Mouse (Mus musculus) urinary bladder, adult 2 months (tissue): ENCODE data around the gene Ggact. TPM values are rescaled to one million over a fixed set of nuclear protein-coding genes. Genes with fewer than 3 reads are reported as not detected.
A peak's percentile ranks its signal among the peaks of the same experiment; 100 is the strongest.

Experiments used
- DNase-seq: peaks from one replicate; pipeline ENCODE4 v3.0.0; 2022; ENCODE audit warnings: low spot score
- polyA plus RNA-seq: library from polyadenylated mRNA; depleted of rRNA; stranded (reverse); fragments of >200 nt; gene quantifications from 2 replicates; pipeline ENCODE4 v1.2.3, GENCODE M21; 2012; rRNA removed

Ggact gene
- polyA plus RNA-seq = 42.3 and 43.4 TPM in 2 replicates

DNA sequence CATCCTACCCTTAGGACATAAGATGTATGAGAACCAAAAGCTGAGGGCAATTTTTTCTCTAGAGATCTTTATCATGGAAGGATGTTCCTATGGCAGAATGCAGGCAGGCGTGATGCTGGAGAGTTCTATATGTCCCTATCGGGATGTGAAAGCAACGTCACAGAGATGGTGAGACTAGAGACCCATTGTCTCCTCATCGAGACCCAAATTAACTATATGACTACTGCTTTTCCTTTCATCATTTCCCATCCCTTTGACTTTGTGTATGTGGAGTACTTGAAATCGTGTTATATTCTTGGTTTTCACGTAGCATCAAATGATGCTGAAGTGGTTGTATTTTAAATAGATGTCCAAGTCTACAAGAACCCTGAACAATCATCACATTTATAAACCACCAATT, at the start of gene Ggact:
Ggact (minus strand) TSS at position 101 of the 400 bp plus-strand sequence.
- DNase-seq = no peak

DNA sequence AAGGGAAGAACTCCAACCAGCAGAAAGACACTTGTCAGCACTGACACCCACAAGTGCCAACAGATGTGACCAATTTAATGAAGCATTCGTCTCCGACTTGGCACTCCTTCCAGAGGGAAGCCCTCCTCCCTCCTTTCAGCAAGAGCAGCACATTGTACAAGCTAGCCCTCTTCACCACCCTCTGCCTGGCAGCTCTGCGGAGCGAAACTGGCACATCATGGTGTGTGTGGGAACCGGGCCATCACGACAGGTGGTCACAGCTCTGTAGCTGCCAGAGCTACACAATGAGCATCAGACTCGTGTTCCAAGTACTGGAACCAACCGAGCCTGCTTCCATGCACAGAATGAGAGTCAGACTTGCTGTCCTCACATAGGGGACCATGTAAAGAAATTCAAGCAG, 44.4 kb upstream of the Ggact start:
- DNase-seq = no peak

DNA sequence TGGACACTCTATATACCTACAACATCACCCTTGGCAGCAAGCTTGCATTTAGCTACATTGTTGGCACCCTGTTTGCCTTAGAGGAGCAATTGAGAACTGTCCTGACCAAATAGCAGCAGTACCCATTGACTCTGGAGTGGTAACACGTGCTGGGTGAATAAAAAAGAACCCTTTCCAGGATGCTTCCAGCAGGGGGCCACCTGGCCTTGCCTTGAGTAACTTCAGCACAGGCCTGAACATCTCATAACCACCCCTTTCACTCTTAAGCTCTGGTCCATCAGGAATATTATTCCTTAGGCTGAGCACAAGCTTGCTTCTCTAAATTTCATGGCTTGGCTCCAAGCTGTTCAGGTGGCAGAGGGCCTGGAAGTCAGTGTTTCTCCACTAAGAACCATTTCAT, 39.8 kb upstream of the Ggact start:
- DNase-seq = peak; percentile 23

DNA sequence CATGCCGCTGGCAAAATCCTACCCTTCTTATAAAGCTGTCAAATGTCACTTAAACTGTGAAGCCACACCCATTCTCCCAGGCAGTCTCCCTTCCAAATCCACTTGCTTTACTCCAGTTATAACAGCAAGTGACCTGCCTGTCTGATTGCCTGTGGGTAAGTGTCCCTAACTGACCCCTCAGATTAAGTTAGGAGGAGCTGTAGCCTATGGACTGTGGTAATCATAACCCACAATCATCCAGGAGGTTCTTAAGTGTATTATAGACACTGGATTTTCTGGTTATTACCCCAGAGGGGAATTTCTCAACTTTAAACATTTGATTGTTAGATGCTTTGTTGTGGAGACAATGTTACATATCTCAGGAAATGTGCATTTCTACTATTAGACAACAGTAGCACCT, 39.0 kb upstream of the Ggact start:
- no peak for DNase-seq

DNA sequence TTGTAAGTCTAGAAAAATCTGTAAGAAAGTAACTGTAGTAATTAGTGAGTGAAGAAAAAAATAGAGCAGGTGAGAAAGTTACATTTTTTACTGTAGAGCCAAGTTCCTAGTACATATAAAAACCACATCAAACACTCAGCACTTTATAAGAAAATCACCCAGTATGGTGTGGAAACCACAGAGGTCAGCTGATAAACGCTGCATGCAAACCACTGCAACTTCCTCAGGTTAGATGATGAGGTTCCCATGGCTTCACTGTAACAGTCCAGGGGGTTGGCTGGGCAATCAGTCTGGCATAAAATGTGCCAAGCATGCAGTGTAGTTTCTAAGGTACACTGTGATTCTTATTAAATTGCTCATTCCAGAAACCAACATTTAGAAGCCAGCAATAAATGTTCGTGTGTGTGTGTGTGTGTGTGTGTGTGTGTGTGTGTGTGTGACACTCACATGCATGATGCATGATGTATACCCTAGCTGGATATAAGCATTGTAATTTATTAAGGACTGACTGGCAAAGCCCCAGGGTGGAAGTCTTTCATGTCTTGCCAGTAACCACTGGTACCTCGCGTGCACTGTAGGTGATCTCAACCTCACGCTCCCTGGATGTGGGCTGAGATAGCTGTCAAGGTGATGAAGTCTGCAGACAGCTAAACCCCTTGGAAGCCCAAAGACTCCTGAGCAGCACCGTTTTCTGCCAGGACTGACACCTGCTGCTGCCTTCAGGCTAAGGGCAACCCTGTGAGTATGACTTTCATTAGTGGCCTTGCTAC, 38.3 kb upstream of the Ggact start:
- no peak for DNase-seq

DNA sequence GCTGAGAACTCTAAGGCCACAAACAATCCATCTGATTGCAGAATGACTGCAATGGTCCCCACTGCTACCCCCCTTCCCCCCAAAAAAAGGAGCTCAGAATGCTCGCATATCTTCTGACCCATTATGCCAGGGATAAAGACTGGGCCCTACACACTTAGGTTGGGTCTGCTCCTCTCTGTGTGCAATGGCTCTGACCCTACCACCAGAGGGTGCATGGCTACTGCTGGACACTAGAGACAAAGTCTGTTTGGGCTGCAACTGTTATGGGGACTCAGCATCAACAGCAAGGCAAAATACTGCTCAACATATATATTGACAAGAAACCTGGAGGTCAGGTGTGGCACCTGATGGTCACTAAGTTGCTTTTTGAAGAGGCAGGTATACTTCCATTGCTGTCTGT, 37.4 kb upstream of the Ggact start:
- DNase-seq = no peak

DNA sequence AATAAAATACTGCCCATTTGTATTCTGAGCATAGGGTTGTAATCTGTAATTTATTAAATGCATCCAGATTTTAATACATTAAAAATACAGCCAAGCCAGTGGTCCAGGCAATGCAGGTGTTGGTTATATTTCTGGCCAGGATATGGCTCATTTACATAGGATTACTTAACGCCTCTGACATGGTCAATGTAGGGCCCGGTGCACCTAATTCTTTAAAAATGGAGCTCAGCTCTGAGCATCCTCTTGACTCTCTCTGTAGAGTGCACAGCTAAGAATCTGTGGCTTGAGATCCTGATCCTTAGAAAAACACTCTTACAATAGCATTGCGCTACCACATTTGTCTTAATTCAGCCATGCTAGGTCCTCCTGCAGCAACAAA, 29.9 kb upstream of the Ggact start:
- no peak for DNase-seq

DNA sequence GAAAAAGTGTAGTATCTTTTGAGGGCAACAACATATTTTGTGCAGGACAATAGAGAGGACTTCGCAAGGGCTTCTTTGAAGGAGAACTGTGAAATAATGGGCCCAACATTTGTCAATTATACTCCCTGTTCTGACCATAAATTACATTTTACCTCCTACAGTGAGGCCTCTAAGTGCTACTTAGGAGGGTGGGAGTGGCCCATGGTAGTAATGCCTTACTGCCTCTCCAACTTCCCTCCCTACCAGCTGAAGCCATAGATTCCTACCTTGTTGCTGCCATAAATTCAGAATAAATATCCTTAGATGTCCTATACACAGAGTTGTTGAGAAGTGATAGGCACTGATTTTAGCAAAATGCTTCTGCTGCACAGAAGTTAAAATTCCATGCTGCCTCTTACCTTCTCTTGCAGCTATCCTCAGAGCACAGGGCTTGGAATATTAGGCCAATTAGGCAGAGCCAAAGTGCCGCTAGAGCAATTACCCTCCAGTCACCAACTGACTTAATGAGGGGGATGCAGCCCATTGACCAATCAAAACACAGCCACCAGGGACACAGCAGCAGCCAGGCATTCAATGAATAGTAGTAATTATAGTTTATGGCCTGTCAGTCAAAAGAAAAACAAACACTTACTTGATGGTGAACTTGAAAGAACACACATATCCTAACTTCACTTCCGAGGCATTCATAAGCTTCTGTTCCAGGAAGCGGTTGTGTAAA, 29.4 kb upstream of the Ggact start:
- DNase-seq = no peak

DNA sequence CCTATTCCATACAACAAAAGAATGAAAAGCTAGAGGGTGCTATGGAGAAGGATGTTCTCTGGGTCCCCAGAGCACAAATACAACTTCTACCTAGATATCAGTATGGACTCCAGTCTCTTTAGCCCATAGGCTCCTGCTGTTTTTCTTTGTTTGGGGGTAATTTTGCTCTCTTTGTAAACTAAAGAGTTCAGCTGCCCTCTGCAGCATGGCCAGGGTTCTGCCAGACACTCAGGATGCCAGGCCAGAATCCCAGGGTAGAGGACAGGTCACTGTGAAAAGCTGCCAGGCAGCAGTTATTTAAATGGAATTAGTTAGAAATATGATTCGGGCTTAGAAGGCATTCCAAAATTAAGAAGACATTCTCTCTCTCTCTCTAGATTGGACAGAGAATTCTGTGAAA, 22.9 kb upstream of the Ggact start:
- DNase-seq = no peak

DNA sequence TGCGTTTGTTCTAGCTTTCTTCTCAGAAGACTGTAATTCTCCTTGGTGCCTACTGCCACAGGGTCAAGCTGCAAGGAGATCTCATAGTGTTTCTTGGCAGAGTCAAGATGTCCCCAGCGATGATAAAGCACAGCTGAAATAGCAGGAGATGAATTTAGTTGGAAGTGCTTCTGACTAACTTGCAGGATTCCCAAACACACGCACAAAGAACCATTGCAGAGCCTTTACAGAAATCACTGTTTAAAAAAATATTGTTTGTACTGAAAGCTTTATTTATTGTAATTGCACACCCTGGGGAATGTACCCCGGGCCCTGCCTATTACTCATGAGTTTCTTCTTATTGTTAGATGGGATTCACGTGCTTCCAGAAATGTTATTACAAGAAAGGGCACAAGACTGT, 6.5 kb upstream of the Ggact start:
- no peak for DNase-seq

DNA sequence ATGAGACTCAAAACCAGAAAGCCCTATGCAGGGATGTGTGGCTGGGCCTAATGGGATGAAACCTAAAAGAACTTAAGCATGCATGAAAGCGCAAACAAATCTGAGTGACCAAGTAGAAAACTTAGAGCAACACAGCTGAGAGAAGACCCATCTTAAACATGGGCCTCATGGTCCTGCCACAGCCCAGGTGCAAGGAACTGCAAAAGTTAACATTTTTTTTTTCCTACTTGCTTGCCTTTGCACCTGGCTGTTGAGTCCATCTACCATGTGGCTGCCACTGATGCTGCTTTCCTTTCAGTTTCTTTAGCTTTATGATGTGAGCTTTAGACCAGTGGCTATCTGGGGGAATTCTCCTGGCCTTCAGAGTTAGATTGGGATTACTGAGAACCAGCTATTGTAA, 4.1 kb upstream of the Ggact start:
- no peak for DNase-seq

DNA sequence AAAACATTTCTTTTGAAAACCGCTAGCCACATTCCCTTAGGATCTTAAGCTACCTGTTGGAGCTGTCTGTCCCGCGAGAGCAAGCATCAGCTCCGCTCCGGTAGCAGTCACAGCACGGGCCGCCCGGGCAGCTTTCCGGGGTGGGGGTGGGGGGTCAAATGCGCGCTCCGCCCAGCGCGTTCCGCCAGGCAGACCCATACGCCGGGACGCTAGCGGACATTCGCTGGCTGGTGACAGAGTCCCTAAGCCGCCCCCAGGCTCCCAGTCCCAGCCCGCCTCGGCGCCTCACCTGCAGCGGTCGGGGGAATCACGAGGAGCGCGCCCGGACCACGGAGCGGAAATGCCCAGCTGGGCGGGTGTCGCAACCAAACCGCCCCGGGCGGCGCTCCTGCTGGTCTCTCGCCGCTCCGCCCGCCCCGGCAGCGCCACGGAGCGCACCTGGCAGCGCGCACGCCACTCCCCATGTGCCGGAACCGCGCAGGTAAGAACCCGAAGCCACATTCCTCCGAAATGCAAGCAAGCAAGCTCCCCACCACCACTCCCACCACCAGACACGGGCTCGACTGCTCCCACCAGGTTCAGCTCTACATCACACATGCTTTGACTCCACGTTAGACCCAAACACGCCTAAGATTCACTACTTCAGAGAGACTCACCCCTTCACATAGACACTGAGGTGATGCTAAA, 602 bp downstream of the Ggact start:
- peak; percentile 76 for DNase-seq

DNA sequence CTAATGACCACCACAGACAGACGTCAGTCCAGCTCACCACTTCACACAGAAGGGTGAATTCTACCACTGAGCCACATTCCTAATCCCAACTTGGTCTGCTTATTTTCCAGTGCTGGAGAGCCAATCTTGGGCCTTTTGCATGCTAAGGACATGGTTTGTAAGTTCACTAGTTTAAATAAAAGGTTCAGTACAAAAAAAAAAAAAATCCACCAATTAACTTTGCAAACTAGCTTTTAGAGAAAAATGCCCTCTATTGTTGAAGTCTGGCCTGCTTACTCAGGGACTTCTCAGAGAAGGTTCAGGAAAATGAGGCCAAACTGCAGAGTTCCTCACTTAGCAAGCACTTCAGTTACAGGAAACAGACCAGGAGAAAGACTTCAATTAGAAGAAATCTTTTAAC, 1.4 kb downstream of the Ggact start:
- DNase-seq = no peak

DNA sequence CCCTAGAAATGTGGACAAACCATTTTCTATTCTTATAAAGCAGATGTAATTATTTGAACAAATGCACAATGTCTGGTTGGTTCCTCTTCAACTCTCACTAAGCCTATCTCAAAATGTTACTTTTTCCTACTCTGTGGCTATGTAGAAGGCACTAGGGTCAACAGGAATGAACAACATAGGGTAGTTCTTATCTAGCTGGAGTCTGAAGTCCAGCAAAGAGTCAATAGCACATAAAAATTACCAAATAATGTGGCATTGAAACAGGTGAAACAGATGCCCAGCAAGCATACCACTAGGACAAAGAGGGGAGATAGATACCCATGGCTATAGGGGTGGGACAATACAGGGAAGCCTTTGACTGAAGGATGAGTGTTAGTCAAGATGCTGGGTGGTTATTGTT, 2.3 kb downstream of the Ggact start:
- no peak for DNase-seq

DNA sequence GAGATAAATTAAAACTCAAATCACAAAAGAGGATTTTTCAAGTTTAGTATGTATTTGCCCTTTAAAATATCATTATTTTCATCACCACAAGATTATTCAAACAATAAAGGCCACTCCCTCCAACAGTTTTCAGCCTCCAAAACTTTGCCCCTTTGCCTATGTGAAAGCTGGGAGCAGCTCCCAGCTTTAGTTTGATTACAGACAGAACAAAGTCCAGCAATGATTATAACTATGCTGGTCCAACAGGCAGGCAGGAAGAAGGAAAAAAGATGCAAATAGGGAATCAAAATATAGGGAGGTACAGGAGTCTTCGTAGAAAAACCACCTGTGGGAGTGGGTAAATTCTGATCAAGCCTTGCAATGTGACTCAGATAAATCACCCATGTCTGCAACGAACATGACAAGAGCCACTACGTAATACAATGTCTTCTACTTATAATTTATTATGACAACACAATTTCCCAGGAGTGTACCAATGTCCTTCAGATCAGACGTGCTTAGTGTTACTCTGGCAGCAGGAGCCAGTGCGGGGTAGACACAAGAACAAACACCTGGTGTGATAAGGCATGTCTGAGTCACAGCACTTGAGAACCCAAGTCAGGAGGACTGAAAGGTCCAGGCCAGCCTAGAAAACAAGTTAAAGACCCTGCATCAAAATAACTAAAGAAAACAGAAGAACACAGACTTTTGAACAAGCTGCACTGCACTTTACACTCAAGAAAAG, 4.0 kb downstream of the Ggact start:
- DNase-seq = no peak

DNA sequence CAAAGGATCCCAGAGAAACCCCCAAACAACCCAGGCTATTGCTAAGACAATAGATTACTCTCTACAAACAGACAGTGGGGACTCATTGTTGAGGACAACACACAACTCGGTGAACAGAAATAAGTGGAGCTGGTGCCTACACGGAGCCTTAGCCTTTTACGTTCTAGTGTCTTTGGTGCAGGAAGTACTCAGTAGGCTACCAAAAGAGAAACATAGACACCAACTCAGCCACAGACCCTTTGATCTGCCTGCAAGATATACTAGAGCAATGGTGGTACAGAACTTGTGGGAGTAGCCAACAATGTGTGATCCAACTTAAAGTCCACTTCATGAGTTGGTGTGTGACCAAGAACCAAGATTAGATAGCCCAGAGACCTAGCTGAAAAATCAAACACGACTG, 5.5 kb downstream of the Ggact start:
- DNase-seq = no peak

DNA sequence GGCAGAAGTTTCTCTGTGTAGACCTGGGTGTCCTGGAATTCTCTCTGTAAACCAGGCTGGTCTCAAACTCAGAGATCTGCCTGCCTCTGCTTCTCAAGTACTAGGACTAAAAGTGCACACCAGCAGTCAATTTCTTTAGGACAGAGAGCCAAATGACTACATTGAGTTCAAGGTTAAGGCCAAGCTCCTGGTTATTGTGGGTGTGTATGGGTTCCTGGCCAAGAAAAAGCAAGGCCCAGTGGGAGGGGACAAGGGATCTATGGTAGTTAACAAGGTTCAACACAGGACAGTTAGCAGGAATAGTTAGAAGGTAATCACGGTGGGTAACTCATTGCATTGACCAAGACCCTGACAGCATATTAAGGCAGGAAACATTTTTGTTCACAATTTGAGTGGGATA, 8.6 kb downstream of the Ggact start:
- no peak for DNase-seq

DNA sequence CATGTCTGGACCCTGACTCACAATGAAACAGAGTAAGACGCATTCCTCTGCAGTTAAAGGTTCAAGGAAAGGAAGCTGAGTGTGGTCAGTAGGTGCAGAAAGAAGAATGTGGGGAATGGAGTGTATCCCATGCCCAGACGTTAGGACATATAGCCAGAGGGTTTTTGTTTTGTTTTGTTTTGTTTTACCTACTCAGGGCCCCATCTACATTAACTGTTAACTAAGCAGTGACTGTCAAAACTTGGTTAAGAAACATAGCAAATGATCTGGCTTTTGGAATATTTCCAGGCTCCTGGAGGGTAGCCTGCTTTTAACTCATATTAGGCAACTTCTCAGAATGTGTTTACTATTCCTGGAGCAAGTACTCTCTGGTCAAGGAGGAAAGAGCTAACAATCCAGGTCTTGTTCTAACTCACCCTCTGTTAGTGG, 9.6 kb downstream of the Ggact start:
- DNase-seq = no peak

DNA sequence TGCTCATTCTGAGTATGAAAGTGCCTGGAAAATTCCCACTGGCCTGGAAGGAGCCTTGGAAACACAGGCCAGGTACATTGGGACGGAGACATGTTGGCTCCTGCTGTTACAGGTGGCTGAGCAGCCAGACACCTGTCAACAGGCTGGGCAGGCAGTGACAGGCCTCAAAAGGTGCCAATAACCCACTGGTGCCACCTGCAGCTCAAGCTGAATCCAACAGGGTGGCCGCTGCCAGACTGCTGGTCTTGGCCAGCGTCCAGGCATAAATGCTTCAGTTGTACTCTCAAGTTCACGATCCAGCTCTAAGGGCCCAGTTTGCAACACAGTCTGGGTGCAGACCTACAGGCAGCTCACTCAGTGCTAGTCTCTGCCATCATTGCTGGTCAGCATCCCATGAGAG, 10.7 kb downstream of the Ggact start:
- peak; percentile 52 for DNase-seq

DNA sequence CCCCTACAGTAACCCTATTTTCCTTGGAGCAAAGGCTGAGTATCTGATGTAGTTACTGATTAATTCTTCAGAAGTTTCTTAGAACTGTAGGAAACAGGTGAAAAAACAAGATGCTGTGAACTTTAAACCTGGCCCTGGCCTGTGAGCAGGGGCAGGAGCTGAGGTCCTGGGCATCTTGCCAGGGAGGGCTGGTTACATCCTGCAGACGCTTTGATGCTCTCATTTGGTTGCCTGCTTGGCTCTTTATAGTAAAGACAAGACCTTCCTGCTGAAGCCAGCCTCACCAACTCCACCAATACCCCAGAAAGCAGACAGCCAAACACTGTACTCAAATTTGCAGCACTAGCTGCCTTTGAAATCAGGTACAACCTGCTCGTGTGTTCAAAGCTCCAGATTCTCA, 11.4 kb downstream of the Ggact start:
- no peak for DNase-seq

DNA sequence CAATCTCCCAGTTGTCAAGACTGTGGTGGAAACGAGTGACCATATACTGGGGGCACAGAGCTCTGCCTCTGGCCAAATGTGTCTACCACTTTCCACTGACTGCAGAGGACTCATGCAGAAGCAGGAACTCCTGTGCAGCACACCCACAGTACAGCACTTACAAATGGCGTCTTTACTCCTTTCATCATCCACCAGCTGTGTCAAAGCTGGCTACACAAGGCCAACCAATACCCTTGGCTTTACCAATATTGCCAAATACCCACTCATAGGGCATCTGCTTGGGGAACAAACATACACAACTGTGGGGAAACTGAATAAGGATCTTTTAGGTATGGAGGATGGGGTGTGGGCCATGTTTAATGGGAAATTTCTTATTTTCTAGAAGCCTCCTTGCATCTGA, 11.8 kb downstream of the Ggact start:
- no peak for DNase-seq

DNA sequence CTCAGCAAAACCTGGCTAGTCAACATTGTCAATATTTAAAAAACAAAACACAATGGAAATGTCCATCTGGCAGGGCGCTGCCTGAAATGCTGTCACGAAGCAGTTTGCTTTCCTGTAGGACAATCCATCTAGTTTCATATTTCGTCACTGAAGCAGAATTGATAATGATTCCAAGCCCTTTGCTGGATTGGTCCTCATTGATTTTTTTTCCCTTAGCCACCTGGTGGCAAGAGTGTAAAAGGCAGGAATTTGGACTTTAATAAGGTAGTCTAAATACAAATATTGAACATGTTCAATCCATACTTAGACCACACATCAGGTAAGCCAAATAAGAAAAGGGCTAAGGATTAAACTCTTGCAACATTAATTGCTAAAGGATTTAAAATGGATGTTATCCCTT, 12.4 kb downstream of the Ggact start:
- no peak for DNase-seq
